Mouse (Mus musculus): Measurements from ENCODE around the gene Syt1.
A peak's percentile ranks its signal among the peaks of the same experiment; 100 is the strongest.

Gene Syt1

DNA sequence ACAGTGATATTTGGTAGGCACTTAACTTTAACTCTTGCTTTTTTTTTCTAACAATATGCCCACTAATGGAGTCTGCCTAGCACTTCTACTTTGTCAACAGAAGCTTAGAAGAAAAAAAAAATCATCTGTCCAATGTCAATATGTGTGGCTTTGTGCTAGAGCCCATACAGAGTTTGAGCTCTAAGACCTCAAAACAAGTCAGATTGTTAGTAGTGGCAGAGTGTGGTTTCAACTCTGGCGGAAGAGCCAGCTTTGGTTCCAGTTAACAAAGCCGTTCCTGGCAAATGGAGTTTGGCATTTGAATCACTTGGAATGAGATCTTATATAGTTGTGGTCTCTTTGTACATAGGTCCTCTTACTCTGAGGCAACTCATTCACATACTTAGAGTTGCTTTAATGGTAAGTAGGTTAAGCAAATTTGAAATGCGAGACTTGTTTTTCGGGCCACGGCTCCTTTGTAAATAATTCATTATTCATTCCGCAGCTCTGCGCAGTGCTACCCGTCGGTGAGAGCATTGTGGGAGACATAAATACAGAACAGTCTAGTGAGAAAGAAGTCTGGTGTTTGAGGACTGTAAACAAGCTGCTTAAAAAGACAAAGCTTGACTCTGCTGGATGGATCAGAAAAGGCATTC is 429.9 kb downstream of the Syt1 start:
- DNase-seq (ENCODE audit: extremely low spot score, low spot score), result no peak

DNA sequence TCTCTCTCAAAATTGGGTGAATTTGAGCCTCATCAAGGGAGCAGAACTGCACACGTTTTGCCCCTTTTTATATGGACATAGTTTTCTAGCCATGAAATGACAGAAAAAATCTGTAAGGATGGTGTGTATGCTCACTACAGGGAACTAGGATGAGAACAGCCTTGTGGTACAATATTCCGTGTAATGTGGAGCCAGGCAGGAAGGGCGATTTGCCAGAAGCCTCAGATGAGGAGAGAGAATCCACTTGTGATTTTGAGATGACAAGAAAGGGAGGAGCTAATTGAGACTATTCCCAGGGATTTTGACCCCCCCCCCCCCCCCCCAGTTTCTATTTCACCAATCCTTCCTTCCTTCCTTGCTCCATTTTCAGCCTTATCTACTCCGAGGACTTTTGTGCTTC is 431.4 kb downstream of the Syt1 start:
- no peak for DNase-seq (ENCODE audit: extremely low spot score, low spot score)

DNA sequence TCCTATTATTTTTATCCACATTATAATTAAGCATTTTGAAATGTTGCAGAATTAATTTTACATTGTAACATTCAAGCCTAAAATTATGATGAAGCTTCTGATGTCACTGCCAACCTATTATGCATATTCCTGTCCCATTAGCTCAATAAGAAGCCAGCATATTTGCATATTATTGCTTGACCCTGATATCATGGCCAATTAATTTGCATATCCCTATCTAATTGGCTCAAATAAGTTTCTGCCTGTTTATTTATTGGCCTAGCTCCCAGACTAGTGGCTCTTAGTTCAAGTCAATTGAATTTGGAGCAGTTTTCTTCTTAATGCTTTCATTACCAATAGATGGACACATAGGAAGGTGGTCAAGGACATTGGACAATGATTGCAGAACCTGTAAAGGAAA is 433.2 kb downstream of the Syt1 start:
- DNase-seq (ENCODE audit: extremely low spot score, low spot score), result no peak

DNA sequence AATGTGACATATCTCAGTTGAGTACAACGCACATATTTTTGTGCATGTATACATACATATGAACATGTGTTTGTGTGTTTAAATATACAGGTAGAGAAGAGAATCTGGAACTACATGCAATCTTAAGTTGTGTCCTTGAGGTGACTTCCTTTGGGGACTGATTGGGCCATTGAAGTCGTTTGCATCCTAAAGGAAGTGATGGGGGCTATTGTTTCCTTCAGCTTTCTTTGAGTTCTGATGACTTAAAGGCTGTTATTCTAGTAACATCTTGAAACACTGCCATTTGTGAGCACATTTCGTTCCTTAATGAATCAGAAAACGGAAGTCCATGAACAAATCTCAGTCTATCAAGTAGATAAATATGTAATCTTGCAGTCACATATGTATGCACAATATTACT is 438.0 kb downstream of the Syt1 start:
- DNase-seq (ENCODE audit: extremely low spot score, low spot score), result no peak

DNA sequence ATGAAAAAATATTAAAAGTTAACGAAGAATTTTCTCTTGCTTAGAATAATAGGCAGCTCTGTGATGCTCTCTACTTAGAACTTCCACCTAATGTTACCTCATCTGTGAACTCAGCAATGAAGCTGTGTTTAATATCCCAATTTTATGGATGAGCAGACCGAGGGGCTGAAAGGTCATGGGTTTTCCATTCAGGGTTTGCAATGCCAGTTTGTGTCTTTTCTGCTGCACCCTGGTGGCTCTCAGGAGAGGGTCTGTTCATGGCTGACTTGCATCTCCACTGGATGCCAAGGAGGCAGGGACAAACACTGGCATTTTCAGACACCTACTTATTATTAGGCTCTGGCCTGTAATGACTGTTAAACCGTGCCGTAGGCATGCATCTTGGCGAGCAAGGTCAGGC is 439.7 kb downstream of the Syt1 start:
- no peak for DNase-seq (ENCODE audit: extremely low spot score, low spot score)

DNA sequence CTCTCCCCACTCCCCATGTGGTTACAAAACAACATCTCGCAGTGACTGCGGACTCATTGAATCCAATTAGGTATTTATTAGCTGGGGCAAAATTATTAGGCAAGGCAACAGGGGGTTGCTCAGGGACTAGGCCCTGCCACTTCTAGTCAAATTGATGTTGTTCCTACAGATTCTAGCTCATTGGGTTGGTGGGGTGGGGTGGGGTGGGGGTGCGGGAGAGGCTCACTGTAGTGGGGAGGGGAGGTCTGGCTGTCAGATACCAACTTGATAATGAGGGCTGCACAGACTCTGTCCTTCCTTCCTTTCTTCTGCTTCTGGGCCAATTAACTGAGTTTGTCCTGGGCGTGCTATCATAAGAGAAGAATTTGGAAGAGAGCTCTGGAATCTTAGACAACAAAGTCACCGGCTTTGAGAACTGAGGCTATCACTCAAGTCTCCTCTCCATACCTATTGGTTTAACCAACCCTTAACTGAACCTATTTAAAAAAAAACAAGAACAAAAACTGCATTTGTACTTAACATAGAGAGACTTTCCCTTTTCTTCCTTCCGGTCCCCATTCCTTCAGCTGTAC is 441.1 kb downstream of the Syt1 start:
- no peak for DNase-seq (ENCODE audit: extremely low spot score, low spot score)

DNA sequence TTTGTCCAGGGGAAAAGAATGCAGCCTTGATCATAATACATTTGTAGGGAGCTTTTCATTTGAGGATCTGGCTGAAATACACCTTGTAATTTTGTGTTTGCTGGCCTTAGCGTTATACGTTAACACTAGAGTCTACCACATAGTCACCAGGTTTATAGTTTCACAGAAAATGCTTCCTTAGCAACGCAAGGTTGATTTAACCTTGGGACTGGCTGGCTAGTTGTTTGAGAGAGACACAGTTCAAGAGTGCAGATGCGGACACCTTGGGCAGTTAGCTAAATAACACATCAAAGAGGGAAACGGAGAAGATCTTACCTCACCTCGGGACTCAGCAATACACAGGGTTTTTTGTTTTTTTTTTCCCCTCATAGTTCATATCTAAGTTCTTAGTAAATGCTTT is 441.9 kb downstream of the Syt1 start:
- no peak for DNase-seq (ENCODE audit: extremely low spot score, low spot score)

DNA sequence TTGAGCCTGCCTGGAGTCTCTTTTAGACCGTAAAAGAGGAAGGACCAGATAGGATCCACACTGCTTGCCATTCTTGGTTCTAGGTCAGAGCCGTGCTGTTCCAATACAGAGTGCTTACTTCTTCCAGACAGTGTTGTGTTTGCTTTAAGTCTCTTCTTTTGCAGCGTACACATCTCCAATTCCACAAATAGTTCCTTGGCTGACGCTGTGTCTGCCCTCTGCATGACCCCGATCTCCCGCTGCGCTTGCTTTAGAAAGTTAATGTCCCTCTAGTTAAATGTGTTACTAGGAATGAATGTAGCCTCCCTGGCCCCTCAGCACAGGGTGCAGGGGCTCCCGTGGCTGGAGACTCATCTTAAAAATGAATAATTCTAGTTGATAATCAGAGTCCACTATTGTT is 442.6 kb downstream of the Syt1 start:
- DNase-seq (ENCODE audit: extremely low spot score, low spot score), result peak; percentile 75

DNA sequence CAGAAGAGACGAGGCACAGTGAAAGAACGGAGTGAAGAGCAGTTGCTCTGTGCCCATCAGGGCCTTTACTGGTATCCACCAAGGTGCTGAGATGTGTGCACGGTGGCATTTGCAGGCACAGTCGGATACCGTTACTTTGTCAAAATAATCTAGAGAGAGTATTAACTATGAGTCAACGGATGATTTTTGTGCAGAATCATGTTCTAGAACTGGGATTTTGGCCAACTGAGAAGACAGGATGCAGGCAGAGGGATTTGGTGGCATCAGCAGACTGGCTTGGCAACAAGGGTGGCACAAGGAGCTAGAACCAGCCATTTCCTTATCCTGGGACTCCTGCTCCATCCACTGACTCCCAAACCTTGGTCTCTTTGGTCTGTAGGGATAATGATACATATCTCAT is 443.3 kb downstream of the Syt1 start:
- DNase-seq (ENCODE audit: extremely low spot score, low spot score), result no peak

DNA sequence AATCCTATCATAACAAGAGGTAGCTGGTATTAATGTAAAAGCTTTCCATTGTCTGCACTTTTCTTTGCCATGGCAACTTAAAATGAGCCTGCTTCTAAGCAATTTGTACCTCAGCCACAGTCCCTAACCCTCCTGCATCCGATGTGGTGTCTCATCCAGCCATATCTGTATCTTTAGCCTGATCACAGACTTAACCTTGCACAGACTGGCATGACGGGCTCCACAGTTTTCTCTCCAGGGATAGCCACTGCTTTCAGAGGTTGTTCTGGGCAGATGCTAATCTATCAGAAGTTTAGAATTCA is 451.2 kb downstream of the Syt1 start:
- no peak for DNase-seq (ENCODE audit: extremely low spot score, low spot score)

DNA sequence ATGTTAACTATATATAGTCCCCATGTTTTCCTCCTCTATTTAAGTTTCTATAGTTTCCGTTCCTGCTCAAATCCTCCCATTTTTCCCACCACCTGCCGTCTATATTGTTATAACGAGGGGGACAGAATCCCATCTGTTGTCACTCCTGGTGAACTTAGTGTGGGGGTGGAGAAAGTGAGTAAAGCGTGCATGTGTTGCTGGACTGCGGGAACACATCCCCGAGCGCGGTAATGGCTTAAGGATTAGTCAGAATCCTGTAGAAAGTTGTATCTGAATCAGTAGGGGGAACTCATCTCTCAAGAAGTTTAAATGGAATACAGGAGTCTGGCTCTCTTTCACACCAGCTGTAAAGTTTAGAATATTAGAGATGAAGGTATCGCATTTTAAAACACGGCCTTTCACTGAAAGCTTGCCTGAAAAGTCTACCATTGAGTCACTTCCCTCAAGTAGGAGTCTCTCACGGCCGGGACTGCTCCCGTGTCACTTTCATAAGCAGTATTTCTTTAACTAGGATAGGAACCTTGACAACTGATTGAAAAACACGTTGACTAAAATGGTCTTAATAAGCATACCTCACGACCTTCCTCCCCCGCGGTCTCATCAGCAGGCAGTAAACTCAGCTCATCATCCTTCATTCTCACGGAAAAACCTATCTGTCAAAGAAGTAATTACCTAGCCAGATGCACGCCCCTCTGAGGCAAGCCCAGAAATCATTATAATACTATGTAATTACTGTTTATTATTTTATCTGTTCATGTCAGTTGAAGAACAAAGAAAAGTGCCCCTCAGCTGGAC is 451.8 kb downstream of the Syt1 start:
- no peak for DNase-seq (ENCODE audit: extremely low spot score, low spot score)

DNA sequence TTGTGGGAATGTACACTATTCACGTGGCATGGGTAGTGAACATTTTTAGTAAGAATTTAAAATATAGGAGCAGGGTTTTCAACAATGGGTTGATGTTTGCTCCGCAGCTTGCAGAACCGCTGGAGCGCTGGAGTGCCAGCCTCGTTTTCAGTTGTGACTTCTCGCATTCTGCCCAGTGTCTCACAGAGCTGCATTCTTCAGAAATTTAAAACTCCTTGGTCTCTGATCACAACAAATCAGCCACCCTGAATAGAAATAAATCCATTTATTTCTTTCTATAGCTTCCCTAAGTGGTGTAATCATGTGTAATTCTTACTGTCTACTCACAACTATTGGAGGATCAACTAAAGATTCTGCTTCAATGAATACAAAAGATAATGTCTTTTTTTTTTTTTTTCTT is 458.2 kb downstream of the Syt1 start:
- DNase-seq (ENCODE audit: extremely low spot score, low spot score), result no peak

DNA sequence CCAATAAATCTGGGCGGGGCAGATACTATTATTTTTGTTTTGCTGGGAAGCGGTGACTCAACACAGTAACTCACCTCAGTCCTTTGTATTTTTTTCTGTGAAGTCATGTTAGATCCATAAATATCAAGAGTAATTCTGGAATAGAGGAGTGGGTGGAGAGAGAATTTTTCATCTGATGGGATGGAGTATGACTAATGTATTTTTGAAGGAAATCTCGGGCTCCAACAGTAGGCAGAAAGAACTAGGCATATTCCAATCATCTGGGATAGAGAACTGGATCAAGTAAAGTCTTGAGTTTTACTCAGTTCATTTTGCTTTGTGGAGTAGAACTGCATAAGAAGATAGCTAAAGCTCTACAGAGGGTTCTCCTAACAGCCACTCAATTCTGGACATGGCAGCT is 465.1 kb downstream of the Syt1 start:
- DNase-seq (ENCODE audit: extremely low spot score, low spot score), result no peak

DNA sequence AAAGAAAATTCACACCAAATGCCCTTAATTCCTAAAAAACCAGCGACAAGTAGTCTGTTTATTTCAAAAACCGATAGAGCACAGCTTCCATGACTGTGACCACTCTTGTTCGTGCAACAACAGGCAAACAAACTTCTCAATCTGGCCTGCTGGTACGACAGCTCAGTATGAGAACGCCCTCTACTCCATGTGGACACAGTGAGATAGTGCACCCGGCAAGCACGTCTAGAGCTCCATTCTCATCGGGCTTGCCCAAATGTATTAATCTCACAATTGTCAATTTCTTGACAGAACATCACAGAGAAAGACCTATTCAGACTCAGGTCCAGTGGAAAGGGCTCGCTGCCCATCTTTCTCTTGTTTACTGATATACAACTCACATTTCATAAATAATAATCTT is 469.2 kb downstream of the Syt1 start:
- DNase-seq (ENCODE audit: extremely low spot score, low spot score), result no peak

DNA sequence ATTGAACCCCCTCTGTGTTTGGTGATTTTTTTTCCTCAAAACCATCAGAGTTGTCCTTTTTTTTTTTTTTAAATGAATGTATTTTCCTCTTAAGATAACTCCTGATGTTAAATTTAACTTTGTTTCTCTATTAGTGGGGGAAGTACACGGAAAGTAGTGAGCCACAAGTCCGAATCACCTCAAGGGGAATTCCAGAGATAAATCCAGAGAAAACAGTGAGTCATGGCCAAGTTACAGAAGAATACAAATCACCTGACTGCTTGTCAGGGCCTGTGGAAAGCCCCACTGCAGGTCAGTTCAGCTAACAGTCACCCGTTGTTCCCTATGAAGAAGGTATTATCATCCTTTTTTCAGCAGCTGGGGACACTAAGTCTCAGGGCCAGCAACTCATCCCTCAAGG is 472.2 kb downstream of the Syt1 start:
- no peak for DNase-seq (ENCODE audit: extremely low spot score, low spot score)

DNA sequence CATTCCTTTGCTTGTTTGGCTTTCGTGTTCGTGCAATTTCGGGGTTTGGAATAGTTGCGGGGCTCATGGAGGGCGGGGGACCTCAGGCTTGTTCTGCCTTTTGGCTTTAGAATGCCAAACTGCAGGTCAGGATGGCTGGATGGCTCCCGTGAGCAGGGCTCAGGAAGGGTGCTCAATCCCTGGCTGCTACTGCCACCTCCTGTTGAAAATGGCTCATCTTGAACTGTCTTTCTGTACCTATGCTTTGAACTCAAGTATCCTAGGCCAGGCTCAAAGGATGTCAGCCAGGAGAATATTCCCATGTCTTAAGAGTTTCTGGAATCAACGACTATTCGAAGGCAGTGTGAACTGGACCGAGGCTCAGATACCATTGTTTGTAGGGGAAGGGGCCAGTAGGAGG is 473.1 kb downstream of the Syt1 start:
- peak; percentile 37 for DNase-seq (ENCODE audit: extremely low spot score, low spot score)

DNA sequence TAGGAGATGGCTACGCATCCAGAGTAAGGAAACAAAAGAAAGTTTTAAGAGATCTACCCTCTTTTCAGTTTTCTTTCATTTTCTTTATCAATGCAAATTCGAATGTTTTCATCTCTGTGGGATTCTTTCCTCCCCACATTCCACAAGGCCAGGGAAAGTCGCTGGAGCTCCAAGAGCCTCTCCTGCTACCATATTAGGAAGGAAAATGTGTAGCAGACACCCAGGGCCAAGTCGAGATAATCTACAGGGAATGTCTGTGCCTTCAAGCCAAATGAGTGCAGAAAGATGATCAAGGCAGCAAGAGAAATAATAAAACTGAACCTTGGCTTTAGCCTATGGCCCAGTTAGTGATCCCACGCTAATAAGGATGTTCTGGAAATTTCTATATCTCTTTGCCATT is 474.9 kb downstream of the Syt1 start:
- no peak for DNase-seq (ENCODE audit: extremely low spot score, low spot score)

DNA sequence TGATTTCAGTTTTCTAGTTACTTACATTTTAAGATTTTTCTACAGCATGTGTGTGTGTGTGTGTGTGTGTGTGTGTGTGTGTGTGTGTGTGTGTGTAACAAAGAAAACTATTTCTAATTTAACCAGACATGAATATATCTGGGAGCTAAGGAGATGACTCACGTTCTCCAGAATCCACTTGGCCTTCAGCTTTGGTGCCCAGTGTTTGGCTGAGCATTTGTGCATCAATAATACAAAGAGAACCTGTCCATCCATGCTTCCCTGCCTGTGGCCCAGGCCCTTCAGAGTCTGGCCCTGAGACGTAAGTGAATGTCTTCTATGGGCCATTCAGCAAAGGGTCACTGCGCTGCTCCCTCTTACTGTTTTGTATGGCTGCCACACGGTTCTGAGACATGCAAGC is 476.7 kb downstream of the Syt1 start:
- no peak for DNase-seq (ENCODE audit: extremely low spot score, low spot score)

DNA sequence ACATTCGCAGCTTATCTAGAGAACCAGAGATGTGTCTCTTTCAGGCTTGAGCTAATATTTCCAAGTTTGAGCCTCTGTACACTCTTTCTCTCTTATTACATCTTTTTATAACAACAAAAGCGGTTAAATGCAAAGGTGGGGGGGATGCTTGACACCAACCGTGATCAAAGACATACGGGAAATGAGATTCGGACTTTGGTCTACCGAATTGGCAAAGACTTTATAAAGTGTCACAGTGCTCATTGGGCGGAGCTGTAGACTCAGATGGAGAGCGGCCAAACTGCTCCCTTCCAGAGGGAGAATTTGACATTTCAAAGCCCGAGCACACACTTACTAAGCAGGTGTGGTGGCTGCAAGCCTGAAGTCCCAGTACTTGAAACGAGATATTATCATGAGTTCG is 477.9 kb downstream of the Syt1 start:
- DNase-seq (ENCODE audit: extremely low spot score, low spot score), result no peak

DNA sequence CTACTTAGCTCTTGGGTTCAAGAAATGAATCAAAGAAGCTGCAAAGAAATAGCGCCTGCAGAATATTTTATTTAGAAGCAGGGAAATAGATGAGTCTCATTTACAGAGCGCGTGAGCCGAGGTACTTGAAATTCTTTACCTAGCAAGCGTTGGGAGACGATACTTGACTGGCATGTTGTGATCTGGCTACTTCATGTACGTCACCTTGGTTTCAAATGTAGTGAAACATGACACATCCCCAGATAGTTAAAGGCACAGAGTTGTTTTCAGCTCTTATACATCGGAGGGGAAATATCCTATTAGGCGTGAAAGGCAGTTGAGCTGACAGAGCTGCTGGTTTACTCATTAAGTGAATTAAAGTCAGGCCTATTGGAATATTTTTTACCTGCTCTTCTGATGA is 478.5 kb downstream of the Syt1 start:
- no peak for DNase-seq (ENCODE audit: extremely low spot score, low spot score)

DNA sequence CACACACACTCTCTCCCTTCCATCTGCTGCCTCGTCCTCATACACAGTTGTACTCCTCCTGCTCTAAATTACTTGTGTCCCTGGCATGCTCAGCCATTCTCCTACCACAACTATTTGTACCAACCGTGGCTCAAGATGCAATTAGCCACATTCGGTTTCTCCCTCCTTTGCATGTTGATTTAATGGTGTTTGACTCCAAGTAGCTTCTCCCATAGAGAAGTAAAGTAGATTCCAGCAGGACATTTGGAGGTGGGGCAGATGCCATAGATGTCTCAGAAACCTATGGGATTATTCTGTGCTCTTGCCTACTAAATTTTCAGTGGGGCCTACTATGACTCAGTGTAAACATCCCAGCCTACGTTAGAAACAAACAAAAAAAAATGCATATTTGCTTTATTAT is 479.1 kb downstream of the Syt1 start:
- DNase-seq (ENCODE audit: extremely low spot score, low spot score), result no peak

DNA sequence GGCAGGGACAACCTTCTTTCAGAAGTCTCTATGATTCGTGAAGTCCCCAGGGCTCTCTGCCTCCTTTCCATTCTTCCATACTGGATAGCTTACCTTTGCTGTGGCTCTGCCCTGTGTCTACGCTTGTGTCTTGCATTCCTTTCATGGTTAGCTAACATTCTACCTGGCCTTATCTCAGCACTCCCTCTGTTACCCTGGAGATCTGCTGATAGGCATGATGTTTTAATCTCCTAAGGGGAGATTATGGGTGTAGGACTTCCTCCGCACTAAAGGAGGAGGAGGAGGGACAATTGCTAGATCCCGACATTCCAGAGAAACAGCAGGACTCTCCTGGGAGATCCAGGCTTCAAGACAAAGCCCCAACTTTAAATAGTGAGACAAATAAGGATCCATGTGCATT is 479.7 kb downstream of the Syt1 start:
- no peak for DNase-seq (ENCODE audit: extremely low spot score, low spot score)

DNA sequence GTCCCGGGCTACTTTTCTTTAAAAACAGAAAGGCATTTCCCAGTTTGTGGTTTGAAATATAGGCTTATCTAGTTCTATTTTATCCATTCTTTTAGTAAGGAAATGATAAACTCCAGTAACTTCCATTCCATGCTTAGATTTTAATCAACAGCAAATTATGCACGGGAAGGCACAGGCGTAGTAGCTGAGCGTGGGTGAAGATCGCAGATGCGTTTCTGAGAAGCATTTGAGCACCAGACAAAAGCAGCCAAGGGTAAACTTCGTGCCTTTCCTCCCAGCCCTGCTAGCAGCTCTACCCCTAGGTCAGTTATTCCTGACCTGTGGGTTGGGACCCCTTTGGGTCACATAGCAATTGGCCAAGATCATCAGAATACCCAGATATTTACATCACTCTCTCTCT is 482.4 kb downstream of the Syt1 start:
- no peak for DNase-seq (ENCODE audit: extremely low spot score, low spot score)
